Mouse (Mus musculus) erythroblast, adult 5-6 weeks (primary cell): Measurements from ENCODE around the gene Actr5. TPM values are rescaled to one million over a fixed set of nuclear protein-coding genes. Genes with fewer than 3 reads are reported as not detected.

Experiments used
- ATAC-seq: replicated peaks from 2 replicates; pipeline ENCODE4 v1.8.0; 2016; ENCODE audit warnings: moderate number of reproducible peaks, mild to moderate bottlenecking, moderate TSS enrichment, inconsistent platforms; ENCODE audit not compliant: poor library complexity, low FRiP score, severe bottlenecking
- total RNA-seq, 2 experiments: library from RNA; stranded (forward) in 1 of 2; stranded (reverse) in 1 of 2; fragments of 150-400 nt in 1 of 2; fragments of 200-764, 138-1000 nt in 1 of 2; gene quantifications; 2 replicates each; pipeline versions ENCODE4 v1.2.3 to v1.2.4; 2015 to 2017; ENCODE audit warnings: low replicate concordance in 2 of 2

Actr5 gene
- total RNA-seq, 2 experiments from 2014 or later: 4.0 to 6.5 TPM

- ATAC-seq: no peak
Measured at GRCm38 (mm10) chr2:158659346-158659745, 34.7 kb downstream of the Actr5 start.

GRCm38 (mm10) chr2:158665098-158665497 is 40.4 kb downstream of the Actr5 start, which contains the start of gene Ppp1r16b:
Gene Ppp1r16b (plus strand): TSS chr2:158665398.
- no peak for ATAC-seq

DNA sequence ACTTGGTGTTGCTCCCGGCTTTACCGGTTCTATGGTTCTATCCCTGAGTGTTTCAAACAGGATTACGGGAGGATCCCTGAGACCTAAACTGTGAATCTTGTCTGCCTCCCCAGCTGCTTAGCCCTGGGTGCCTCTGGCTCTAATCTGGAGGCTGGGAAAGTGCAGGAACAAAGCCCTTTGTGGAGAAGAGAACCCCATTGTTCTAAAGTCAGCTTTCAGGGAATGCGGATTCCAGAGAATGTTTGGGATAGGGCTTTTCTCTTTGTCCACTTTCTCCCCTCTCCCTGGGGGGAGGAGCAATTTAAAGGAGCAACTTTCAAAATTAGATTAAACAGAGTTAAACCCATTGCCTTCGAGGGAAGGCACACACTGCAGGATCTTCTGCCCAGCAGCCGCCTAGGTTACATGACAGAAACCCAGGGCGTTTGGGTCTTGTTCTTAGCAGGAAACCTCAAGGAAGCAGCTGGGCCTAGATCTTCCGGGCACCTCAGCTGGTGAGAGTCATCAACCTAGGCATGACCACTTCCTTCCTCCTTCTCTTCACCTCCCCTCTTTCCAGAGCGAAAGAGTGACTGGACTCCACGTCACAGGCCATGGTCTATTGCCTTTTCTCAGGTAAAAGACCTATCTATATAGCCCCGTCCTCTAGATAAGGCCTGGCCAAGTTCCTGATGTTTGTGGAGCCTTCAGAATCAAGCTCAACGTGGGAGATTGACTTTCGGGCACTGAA is 41.5 kb downstream of the Actr5 start:
- ATAC-seq: no peak

DNA sequence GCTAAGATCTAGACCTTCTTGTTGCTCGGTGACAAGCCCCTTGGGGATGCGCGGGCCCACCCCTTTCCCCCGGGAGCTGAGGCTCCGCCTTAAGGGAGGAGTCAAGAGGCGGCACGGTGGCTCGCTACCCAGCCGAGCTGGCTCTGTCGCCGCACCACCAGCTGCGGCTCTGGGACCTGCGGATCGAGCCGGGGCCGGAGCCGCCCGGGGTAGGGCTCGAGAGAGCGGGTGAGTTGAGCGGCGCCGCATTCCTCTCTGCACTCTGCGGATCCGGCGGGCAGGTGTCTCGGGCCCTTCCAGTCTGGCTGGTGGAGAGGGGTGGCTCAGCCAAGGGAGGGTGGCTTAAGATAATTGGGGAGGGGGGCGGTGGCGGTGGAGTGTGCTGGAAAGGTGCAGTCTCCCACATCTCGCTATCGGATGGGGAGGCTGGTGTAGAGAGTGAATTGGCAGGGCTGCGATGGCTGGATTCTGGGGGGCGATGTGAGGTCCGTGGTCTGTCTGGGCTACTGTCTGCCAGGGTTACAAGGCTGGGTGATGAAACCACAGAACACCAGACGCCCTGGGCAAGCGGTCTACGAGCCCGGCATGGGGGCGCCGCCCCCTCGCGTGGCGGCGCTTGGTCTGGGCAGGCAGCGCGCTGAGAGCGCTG is 42.5 kb downstream of the Actr5 start:
- no peak for ATAC-seq

GRCm38 (mm10) chr2:158667671-158668432 is 43.2 kb downstream of the Actr5 start:
- no peak for ATAC-seq

DNA sequence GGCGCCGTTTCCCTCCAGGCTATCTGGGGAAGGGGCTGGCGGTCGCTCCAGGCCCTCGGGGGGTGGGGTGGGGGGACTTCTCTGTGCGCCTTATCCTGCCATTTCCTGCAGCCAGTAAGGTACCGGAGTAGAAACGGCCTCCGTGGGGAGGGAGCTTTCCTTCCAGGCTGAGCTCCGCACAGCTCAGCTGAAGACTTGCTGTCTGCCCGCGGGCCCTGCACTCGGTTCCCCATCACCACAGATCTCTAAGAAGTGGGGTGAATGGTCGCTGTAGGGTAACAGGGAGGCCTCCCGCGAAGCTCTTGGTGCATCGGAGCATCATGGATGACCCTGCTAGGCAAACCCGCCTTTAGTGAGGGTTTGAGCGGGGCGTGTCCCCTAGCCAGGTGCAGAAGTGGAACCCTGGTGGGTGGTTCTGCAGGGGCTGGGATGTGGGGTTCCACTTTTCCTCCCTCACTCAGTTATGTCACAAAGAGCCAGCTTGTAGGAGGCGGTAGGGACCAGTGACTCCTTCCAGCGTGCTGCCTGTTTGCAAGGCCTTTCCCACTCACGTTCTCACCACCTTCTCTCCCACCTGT is 43.8 kb downstream of the Actr5 start:
- no peak for ATAC-seq

GRCm38 (mm10) chr2:158669199-158670195 is 44.8 kb downstream of the Actr5 start:
- ATAC-seq: no peak

DNA sequence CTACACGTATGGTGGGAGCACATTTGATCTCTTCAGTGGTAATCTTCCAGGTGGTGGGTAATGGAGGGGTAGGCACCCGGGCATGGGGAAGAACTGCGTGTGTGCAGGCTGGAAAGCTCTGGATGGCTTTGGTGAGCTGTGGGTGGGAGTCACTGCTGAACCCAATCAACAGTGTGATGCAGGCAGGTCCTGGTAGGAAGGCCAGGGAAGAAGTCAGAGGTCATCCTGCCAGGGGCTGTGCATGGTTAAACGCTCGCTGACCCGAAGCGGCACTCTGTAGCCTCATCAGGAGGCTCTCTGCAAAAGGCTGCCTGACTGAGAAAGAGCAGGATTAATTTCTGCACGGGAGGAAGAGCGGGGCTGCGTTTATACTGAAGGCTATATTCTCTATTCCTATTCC is 45.9 kb downstream of the Actr5 start:
- no peak for ATAC-seq

- ATAC-seq: no peak
Measured at GRCm38 (mm10) chr2:158672829-158673228, 48.1 kb downstream of the Actr5 start.

- no peak for ATAC-seq
Measured at GRCm38 (mm10) chr2:158673493-158673892, 48.8 kb downstream of the Actr5 start.

GRCm38 (mm10) chr2:158674131-158674530 is 49.4 kb downstream of the Actr5 start:
- no peak for ATAC-seq

GRCm38 (mm10) chr2:158674759-158675158 is 50.1 kb downstream of the Actr5 start:
- no peak for ATAC-seq

DNA sequence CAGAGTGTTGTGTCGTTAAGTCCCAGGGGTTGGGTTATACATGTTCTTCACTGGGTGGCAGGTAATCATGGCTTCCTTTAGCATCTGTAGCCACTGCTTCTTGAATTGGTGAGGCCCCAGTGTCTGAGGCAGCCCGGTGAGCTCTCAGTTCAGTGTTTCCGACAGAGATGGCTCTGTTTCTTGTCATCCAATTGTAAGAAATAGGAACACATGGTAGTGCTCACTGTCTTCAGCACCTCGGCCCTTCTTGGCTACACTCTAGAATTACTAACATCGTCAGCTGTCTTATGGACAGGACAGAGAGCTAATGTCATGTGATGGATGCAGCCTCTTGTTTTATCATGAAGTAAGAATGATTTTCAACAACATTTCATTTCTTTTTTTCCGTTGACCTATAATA is 50.5 kb downstream of the Actr5 start:
- no peak for ATAC-seq

- ATAC-seq: no peak
Measured at GRCm38 (mm10) chr2:158675907-158676533, 51.3 kb downstream of the Actr5 start.

- no peak for ATAC-seq
Measured at GRCm38 (mm10) chr2:158677946-158678345, 53.3 kb downstream of the Actr5 start.

DNA sequence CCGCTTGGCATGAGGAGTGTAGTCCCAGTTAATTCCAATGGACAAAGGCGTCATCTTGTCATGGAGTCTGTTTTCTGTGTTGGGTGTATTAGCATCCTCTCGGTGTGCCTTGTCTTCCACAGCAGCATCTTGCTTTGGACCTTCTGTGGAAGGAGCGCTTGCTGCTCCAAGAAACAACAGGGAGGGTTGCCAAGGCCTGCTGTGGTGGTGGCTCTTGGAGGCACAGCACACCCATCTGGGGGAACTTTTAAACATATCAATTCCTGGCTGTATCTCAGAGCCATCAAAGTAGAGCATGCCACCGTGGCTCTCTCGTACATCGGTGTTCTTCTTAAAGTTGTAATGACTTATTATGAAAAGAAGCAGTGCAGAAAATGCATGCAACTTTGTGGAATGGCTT is 54.4 kb downstream of the Actr5 start:
- no peak for ATAC-seq

DNA sequence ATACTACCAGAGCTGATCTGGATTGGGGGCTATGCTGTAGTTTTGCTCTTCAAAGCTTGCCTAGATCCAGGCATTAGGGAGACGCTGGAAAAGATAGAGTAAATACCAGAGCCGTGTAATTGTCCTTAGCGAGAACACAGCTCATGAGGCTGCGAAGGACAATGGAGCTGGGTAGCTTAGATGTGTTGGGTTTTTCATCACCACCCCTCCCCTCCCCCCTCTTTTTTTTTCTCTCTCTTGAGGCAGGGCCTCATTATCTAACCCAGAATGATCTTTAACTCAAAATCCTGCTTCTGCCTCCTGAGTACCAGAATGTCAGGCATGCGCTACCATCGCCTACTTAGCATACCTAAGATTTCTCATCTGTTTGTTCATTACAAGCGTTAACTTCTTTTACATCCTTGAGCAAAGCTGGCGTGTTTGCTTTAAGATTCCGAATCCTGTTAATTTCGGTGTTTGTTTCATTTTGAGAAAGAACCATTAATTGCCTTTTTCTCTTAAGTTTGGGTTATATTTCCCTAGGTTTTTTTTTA is 55.7 kb downstream of the Actr5 start:
- no peak for ATAC-seq

DNA sequence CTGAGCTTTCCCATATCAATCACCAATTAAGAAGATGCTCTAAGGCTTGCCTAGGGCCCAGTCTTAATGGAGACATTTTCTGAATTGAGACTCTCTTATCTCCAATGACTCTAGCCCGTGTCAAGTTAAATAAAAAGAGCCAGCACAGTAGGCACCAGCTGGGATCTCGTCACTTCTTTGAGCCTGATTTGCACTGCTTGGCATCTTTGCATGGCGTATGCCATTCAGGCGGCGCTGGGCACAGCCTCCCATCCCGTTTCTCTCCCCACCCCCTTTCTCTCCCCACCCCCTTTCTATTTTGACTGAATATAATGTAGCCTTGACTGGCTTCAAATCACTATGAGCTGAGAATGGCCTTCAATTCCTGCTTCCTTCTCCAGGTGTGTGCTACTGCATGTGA is 57.0 kb downstream of the Actr5 start:
- ATAC-seq: no peak
